Mouse (Mus musculus) CH12.LX (cell line): Measurements from ENCODE around the gene Tmem266.

Source experiments
- CHD2 ChIP-seq: IDR thresholded peaks from 2 replicates; pipeline ENCODE4 v1.6.1; 2011; ENCODE audit warnings: low read length, improper control_type of control experiment
- CTCF ChIP-seq, 2 experiments: IDR thresholded peaks in 1 of 2; conservative IDR thresholded peaks in 1 of 2; 2 replicates each; pipeline ENCODE4 v1.5.1; 2011 to 2012; ENCODE audit warnings: low read depth in 2 of 2, low read length in 2 of 2, improper control_type of control experiment in 1 of 2, inconsistent platforms in 1 of 2, mild to moderate bottlenecking in 1 of 2, moderate library complexity in 1 of 2
- HCFC1 ChIP-seq: IDR thresholded peaks from 2 replicates; pipeline ENCODE4 v1.6.1; 2012; ENCODE audit warnings: low read depth, mild to moderate bottlenecking, inconsistent platforms, low read length, improper control_type of control experiment
- MAX ChIP-seq: IDR thresholded peaks from 2 replicates; pipeline ENCODE4 v1.6.1; 2011; ENCODE audit warnings: low read length, improper control_type of control experiment
- MEF2A ChIP-seq: IDR thresholded peaks from 2 replicates; pipeline ENCODE4 v1.6.1; 2014; ENCODE audit warnings: low read depth, mild to moderate bottlenecking, inconsistent platforms, low read length, improper control_type of control experiment, borderline replicate concordance
- POLR2A ChIP-seq: IDR thresholded peaks from 2 replicates; pipeline ENCODE4 v1.6.1; 2011; ENCODE audit warnings: low read depth, mild to moderate bottlenecking, improper control_type of control experiment, low read length
- POLR2AphosphoS2 ChIP-seq: IDR thresholded peaks from 2 replicates; pipeline ENCODE4 v1.6.1; 2011; ENCODE audit warnings: low read depth, low read length, improper control_type of control experiment

- no peak for TF ChIP-seq CTCF (conservative IDR thresholded peaks at IDR 0.05 in 1 of 2, IDR thresholded peaks at IDR 0.05 in 1 of 2; ENCODE audit: low read depth in 2 of 2, low read length in 2 of 2)
- TF ChIP-seq CHD2: no peak
- TF ChIP-seq HCFC1: no peak
- no peak for TF ChIP-seq MEF2A
- no peak for TF ChIP-seq MAX
- TF ChIP-seq POLR2A: no peak
- no peak for TF ChIP-seq POLR2AphosphoS2
Observed at GRCm38 (mm10) chr9:55291966-55292365, 34.7 kb upstream of the Tmem266 start.
